Mouse (Mus musculus) CD4-positive naive resting alpha-beta T cell, adult 76 days (primary cell): ENCODE measurements around the gene Cop1. TPM values are rescaled to one million over a fixed set of nuclear protein-coding genes. Genes with fewer than 3 reads are reported as not detected.

Experiments used
- total RNA-seq: library from RNA; stranded (reverse); gene quantifications from one replicate; pipeline ENCODE4 v1.2.4, GENCODE M21; 2023

Gene Cop1
- total RNA-seq = 118 TPM

GRCm38 (mm10) chr1:159231781-159232571 lies at the start of gene Cop1:
Gene Cop1 (plus strand): TSS chr1:159232320.

